Mouse (Mus musculus): ENCODE data around the gene Olfr548-ps1. TPM values are rescaled to one million over a fixed set of nuclear protein-coding genes. Genes with fewer than 3 reads are reported as not detected.

Olfr548-ps1 gene
- polyA plus RNA-seq, 1 experiment from 2014 or later = not detected

DNA sequence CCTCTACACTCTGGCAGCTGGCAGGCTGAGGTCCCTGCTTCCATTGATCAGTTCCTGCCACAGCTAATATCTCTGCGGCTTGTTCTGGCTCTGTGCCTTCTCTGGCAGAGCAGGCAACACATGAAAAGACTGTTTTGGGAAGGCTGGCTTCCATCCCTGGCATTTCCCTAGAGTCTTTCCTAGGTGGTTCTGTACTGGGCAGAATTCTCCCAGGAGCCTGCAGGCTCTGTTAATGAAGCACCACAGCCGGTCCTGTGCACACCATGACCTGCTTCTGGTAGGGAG lies 23.7 kb upstream of the Olfr548-ps1 start:
- H3K4me1 ChIP-seq (replicated peaks) = 0 out of 2 replicates have a peak, but pooled peaks cover 2% of the 10 kb centered on the region
- ATAC-seq = no peak
- H3K27me3 ChIP-seq (replicated peaks) = no peaks in the 10 kb centered on the region
- no peaks in the 10 kb centered on the region for H3K9me3 ChIP-seq
- H3K9ac ChIP-seq = no peak overlapping the region
- no peaks in the 10 kb centered on the region for H3K36me3 ChIP-seq
- 79% methylated on average over 2 of the region's 2 CpGs for WGBS
- H3K4me3 ChIP-seq (replicated peaks) = no peak overlapping the region
- H3K27ac ChIP-seq = no peak overlapping the region
- H3K4me2 ChIP-seq (replicated peaks) = no peak overlapping the region

DNA sequence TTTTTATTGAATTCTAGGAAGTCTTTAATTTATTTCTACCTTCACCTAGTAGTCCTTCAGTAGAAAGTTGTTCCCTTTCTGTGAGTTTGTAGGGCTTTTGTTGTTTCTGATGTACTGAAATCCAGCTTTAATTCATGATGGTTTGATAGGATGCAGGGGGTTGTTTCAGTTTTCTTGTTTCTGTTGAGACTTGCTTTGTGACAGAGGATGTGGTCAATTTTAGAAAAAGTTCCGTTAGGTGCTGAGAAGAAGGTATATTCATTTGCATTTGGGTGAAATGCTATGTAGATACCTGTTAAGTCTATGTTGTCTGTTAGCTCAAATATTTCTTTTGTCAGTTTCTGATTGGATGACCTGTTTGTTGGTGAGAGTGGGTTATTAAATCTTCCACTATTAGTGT lies 11.6 kb upstream of the Olfr548-ps1 start:
- Histone ChIP-seq H3K27ac (no peak overlapping the region), H3K9ac (no peak overlapping the region), H3K4me1 (replicated peaks) (no peaks in the 10 kb centered on the region), H3K9me3 (no peaks in the 10 kb centered on the region), H3K27me3 (replicated peaks) (no peaks in the 10 kb centered on the region), H3K36me3 (no peaks in the 10 kb centered on the region), H3K4me2 (replicated peaks) (no peak overlapping the region), H3K4me3 (replicated peaks) (no peak overlapping the region)
- 80% methylated on average over 1 of the region's 1 CpGs for whole genome bisulfite sequencing
- no peak for ATAC-seq

DNA sequence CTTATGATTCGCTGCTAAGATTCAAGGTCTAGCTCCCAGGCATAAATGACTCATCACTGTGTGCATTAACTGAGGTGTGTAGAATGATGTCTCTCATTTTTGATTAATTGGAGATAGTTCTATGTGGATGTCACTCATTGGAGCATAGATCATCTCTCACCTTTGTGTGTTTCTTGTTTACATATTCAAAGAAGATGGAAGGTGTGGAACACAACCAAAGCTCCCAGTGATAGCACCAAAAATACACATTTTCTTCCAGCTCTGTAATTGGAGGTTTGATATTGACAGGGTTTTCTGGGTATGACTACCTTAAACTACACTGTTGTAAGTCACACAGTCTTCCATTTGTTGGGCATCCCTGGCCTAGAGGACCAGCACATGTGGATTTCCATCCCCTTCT lies 6.2 kb upstream of the Olfr548-ps1 start, which contains the start of gene Olfr547:
TSS of gene Olfr547 (plus strand) at position 301 of the 400 bp plus-strand sequence.
- no peak for ATAC-seq

DNA sequence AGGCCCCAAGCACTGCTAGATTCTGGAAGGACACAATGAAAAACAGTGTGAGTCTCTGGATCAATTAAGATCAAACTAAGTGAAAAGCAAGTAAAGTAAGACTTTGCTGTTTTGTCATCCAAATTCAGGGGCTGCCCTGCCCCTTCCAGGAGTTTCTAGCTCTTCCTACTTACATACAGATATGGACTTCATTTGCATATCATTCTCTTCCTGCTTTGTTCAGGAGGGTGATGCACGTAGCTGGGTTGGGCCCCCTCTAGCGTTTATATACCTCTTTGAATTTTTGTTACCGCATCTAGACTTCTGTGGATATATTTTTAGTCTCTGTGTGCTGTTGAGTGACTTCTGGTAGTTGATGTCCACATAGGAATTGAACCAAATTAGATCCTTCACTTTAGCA lies 555 bp downstream of the Olfr548-ps1 start:
- WGBS = 53% methylated on average over 3 of the region's 3 CpGs
- no peaks in the 10 kb centered on the region for H3K36me3 ChIP-seq
- H3K4me1 ChIP-seq (replicated peaks) = no peaks in the 10 kb centered on the region
- H3K9me3 ChIP-seq = no peaks in the 10 kb centered on the region
- no peak for ATAC-seq
- H3K4me3 ChIP-seq (replicated peaks) = no peak overlapping the region
- H3K4me2 ChIP-seq (replicated peaks) = no peak overlapping the region
- no peak overlapping the region for H3K9ac ChIP-seq
- H3K27me3 ChIP-seq (replicated peaks) = no peaks in the 10 kb centered on the region
- no peak overlapping the region for H3K27ac ChIP-seq

More for the DNA sequence above, 6.2 kb upstream of the Olfr548-ps1 start, which contains the start of gene Olfr547:
- H3K27me3 ChIP-seq (replicated peaks) = no peaks in the 10 kb centered on the region
- WGBS = 71% methylated on average over 1 of the region's 1 CpGs
- no peaks in the 10 kb centered on the region for H3K9me3 ChIP-seq
- H3K4me2 ChIP-seq (replicated peaks) = no peak within 1 kb of the TSS
- no peaks in the 10 kb centered on the region for H3K36me3 ChIP-seq
- H3K27ac ChIP-seq = no peak within 1 kb of the TSS
- no peak within 1 kb of the TSS for H3K4me3 ChIP-seq (replicated peaks)
- no peaks in the 10 kb centered on the region for H3K4me1 ChIP-seq (replicated peaks)
- no peak within 1 kb of the TSS for H3K9ac ChIP-seq

DNA sequence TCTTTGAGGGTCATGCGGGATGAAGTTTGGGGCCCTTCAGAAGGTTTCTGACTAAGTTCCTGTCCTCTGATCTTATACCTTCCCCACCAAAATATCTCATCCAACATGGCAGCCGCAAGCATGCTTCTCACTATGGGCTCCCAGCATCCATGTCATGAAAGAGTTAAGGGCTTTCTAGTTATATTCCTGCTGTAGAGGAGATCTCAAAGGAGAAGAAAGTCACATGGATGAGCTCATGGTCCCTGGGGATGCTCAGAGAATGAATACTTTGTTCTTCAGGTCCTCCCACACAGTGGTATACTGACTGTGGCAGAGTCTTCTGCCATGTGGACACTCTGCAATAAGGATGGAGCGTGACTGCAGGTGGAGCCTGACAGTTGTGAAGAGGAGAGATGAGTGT lies 8.9 kb downstream of the Olfr548-ps1 start, which contains the start of gene Olfr549:
TSS of gene Olfr549 (plus strand) at position 301 of the 400 bp plus-strand sequence.
- ATAC-seq = no peak
- Histone ChIP-seq H3K4me2 (replicated peaks) (no peak within 1 kb of the TSS), H3K9ac (no peak within 1 kb of the TSS), H3K4me3 (replicated peaks) (no peak within 1 kb of the TSS), H3K27me3 (replicated peaks) (no peaks in the 10 kb centered on the region), H3K4me1 (replicated peaks) (no peaks in the 10 kb centered on the region), H3K36me3 (no peaks in the 10 kb centered on the region), H3K27ac (no peak within 1 kb of the TSS), H3K9me3 (no peaks in the 10 kb centered on the region)
- 85% methylated on average over 3 of the region's 3 CpGs for WGBS

DNA sequence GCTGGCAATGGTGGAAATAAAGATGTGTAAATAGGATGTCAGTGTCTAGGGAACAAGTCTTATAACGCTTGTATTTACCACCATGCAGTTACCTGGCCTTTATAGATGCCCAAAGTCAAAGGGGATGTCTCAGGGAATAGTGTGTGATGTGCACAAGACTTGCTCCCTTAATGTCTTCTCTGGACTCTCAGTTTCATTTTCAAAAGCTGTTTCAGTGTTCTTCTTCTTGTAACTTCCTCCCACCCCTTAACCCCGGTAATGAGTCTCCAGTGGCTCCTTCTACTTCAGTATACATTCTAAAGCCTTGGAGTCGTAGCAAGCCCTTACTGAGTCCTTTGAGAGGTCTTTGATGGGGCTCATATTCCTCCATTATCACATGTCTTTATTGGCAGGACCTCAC lies 12.6 kb downstream of the Olfr548-ps1 start:
- no peak for ATAC-seq
- H3K27ac ChIP-seq = no peak overlapping the region
- 60% methylated on average over 3 of the region's 3 CpGs for WGBS
- no peaks in the 10 kb centered on the region for H3K4me1 ChIP-seq (replicated peaks)
- no peaks in the 10 kb centered on the region for H3K27me3 ChIP-seq (replicated peaks)
- no peak overlapping the region for H3K4me2 ChIP-seq (replicated peaks)
- no peak overlapping the region for H3K9ac ChIP-seq
- H3K4me3 ChIP-seq (replicated peaks) = no peak overlapping the region
- H3K36me3 ChIP-seq = no peaks in the 10 kb centered on the region
- H3K9me3 ChIP-seq = no peaks in the 10 kb centered on the region

DNA sequence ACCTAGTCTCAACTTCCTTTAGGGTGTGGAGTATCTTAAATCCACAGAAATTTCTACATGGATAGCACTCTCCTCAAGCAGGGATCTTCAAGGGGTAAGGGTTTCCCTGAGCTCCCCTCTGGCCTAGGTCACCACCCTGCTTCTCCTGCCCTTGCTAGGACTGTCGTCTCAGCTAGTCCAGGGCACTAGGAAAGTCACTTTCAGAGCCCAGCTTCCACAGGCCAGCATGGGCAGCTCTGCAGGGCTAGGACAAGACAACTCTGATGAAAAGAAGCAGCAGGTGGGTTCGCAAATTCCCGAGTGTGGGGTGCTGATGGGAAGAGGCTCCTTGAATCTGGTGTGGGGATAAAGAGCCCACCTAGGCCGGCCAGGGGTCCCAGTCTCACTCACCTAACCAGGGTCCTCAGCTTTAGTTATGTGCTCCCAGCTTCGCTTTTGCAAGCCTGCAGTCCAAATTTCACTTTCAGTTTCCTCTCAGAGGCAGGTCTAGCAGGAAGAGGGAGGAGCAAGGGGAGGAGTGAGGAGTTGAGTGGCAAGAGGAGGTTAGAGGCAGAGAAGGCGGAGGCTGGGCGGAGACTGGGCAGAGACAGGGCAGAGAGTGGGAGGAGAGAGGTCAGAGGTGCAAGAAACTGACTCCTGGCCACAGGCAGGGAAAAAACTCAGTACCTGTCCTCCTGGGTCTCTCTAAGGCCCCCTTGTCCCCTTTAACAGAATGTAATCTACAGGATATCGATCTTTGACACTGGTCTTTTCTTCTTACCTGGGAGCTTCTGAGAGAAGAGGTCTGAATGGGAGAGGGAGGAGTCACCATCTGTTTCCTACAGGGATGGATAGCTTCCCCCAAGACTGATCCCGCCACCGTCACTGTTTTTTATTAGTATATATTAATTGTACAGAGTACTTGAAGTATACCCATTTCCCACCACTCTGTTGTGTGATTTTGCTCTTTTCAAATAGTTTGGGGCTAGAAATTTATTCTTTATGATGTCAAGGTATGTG lies 24.6 kb downstream of the Olfr548-ps1 start, which contains the start of gene Trim21:
TSS of gene Trim21 (minus strand) at position 488 of the 999 bp plus-strand sequence.
- Histone ChIP-seq H3K4me2 (replicated peaks) (peak within 1 kb of the TSS; percentile 69), H3K36me3 (peaks cover 3% of the 10 kb centered on the region; the same call in 1 of the 2 replicates), H3K27ac (no peak within 1 kb of the TSS), H3K9ac (peak within 1 kb of the TSS; percentile 57), H3K27me3 (replicated peaks) (no peaks in the 10 kb centered on the region), H3K4me1 (replicated peaks) (no peaks in the 10 kb centered on the region), H3K9me3 (no peaks in the 10 kb centered on the region), H3K4me3 (replicated peaks) (peak within 1 kb of the TSS; percentile 60)
- ATAC-seq = peak; percentile 100
- 14% methylated on average over 10 of the region's 10 CpGs for WGBS

DNA sequence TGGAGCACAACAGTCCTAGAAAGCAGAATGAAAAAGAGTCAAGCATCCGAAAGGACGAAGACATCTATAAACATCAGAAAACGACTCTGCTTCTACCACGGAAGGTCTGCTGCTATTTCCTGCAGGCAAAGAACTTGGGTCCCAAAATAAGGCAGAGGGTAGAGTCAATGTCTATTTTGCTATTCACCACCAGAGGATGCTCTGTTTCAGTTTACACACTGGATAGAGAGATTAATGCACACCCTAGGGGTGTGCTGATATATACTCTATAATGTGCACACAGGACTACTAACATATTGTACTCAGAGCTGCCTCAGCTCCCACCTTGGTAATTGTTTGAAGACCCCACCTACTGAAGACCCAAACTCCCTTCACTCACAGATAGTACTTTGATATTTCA lies 25.5 kb downstream of the Olfr548-ps1 start:
- WGBS = 81% methylated on average over 4 of the region's 4 CpGs
- Histone ChIP-seq H3K9me3 (no peaks in the 10 kb centered on the region), H3K4me2 (replicated peaks) (no peak overlapping the region), H3K27me3 (replicated peaks) (no peaks in the 10 kb centered on the region), H3K36me3 (no peaks in the 10 kb centered on the region), H3K4me3 (replicated peaks) (no peak overlapping the region), H3K27ac (no peak overlapping the region), H3K4me1 (replicated peaks) (no peaks in the 10 kb centered on the region), H3K9ac (no peak overlapping the region)
- ATAC-seq = no peak

DNA sequence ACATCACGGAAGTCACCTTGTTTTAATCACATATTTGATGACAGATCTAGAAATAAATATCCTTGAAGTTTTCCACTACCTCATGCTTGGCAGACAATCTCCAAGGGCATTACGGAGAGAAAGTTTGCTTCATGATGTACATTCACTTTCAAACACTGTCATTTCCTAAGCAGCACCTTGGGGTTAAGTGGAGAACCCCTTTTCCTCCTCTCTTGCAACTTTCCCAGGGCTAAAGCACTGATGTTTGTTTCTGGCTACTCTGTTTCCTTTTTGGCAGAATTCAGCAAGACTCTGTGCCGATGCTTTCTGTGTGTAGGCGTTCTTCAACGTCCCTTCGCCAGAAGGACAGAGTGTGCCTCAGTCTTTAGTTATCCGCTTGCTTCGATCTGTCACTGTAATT lies 30.4 kb downstream of the Olfr548-ps1 start, which contains the start of gene Olfr550:
TSS of gene Olfr550 (plus strand) at position 301 of the 400 bp plus-strand sequence.
- no peak within 1 kb of the TSS for H3K4me2 ChIP-seq (replicated peaks)
- H3K9me3 ChIP-seq = no peaks in the 10 kb centered on the region
- H3K9ac ChIP-seq = no peak within 1 kb of the TSS
- H3K4me3 ChIP-seq (replicated peaks) = no peak within 1 kb of the TSS
- no peaks in the 10 kb centered on the region for H3K36me3 ChIP-seq
- no peaks in the 10 kb centered on the region for H3K4me1 ChIP-seq (replicated peaks)
- H3K27ac ChIP-seq = no peak within 1 kb of the TSS
- H3K27me3 ChIP-seq (replicated peaks) = no peaks in the 10 kb centered on the region
- WGBS = 89% methylated on average over 8 of the region's 8 CpGs
- ATAC-seq = no peak

DNA sequence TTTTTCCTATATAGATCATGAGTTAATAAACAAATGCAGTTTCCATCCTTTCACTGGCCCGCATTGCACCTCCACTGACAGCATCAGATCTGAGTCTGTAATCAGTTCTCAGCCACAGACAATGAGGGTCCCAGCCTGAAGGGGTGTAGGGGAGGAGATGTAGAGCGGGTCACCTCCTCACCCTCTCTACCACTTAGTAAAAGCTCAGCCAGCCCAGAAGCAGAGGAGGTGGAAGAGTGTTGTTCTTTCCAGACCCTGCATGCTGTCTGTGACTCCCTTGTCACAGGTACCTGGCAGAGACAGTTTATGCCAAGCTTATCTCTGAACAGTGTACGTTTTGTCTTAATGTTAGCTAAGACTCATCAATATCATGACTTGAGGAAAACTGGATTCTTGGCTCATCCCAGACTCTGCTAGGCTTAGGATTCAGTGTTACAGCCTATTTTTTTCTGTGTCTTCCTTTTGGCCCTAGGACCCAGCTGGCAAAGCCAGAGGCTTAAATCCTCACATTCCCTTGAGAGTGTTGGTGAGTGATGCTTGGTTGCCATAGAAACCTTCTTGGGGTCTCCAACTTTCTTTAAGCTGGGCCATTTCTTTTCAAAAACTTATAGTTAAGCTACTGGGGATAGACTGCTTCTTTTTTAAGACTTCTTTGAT lies 32.6 kb downstream of the Olfr548-ps1 start:
- H3K9ac ChIP-seq = no peak overlapping the region
- 72% methylated on average over 3 of the region's 3 CpGs for WGBS
- no peak for ATAC-seq

DNA sequence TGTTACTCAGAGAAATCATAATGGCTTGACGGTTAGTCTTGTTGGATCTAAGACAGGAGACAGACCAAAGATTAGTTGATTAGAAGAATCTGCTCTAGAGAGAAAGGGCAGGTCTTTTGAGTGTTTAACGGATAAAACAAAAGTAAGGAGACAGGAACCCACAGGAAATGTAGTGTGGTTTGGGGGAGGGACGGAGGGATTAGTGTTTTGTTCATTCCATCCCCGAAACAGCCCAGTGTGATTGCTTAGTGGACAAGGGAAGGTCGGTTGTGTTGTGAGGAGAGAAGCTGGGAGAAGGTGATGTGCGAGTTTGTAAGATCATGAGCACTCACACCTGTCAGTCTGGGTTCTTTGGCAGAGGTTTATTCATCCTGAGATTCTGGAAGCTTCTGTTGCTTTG lies 35.3 kb downstream of the Olfr548-ps1 start:
- H3K4me3 ChIP-seq (replicated peaks) = no peak overlapping the region
- no peak overlapping the region for H3K9ac ChIP-seq
- H3K36me3 ChIP-seq = no peaks in the 10 kb centered on the region
- no peaks in the 10 kb centered on the region for H3K27me3 ChIP-seq (replicated peaks)
- no peak overlapping the region for H3K4me2 ChIP-seq (replicated peaks)
- WGBS = 66% methylated on average over 6 of the region's 6 CpGs
- no peak for ATAC-seq
- no peak overlapping the region for H3K27ac ChIP-seq
- H3K9me3 ChIP-seq = no peaks in the 10 kb centered on the region
- H3K4me1 ChIP-seq (replicated peaks) = no peaks in the 10 kb centered on the region

More for the DNA sequence above, 32.6 kb downstream of the Olfr548-ps1 start:
- H3K27ac ChIP-seq = no peak overlapping the region
- H3K4me1 ChIP-seq (replicated peaks) = no peaks in the 10 kb centered on the region
- H3K27me3 ChIP-seq (replicated peaks) = no peaks in the 10 kb centered on the region
- no peak overlapping the region for H3K4me3 ChIP-seq (replicated peaks)
- no peaks in the 10 kb centered on the region for H3K9me3 ChIP-seq
- H3K36me3 ChIP-seq = no peaks in the 10 kb centered on the region
- H3K4me2 ChIP-seq (replicated peaks) = no peak overlapping the region

DNA sequence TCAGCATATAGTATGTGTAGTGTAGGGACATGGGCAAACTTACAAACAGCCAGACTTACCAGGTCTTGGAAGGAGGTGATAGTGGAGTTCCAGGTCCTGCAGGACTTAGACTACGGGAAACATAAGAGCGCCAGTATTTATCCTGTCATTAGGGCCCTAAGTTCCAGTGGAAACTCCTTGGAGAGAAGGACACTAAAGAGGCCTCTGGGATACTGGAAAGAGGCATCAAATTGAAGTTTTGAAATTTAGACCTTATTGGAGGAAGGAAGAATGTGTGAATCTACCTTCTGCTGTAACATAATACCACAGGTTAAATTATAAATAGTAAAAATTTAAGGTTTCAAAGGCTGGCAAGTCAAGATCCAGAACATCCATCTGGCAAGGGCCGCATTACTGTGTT lies 51.1 kb downstream of the Olfr548-ps1 start, which contains the start of gene Olfr551:
TSS of gene Olfr551 (minus strand) at position 101 of the 400 bp plus-strand sequence.
- Histone ChIP-seq H3K4me1 (replicated peaks) (no peaks in the 10 kb centered on the region), H3K36me3 (no peaks in the 10 kb centered on the region), H3K9me3 (no peaks in the 10 kb centered on the region), H3K9ac (no peak within 1 kb of the TSS), H3K27ac (no peak within 1 kb of the TSS), H3K4me2 (replicated peaks) (no peak within 1 kb of the TSS), H3K27me3 (replicated peaks) (no peaks in the 10 kb centered on the region), H3K4me3 (replicated peaks) (no peak within 1 kb of the TSS)
- ATAC-seq = no peak
- 93% methylated on average over 3 of the region's 3 CpGs for WGBS
